Mouse (Mus musculus) MEL (cell line): Measurements from ENCODE around the gene Lamtor1. TPM values are rescaled to one million over a fixed set of nuclear protein-coding genes. Genes with fewer than 3 reads are reported as not detected.

Experiments used
- DNase-seq: peaks from one replicate; pipeline ENCODE4 v3.0.0; 2011; ENCODE audit warnings: low read depth, low spot score
- H3K27ac ChIP-seq: 2 replicates; pipeline ENCODE4 v1.5.1; 2012; ENCODE audit warnings: low read depth, mild to moderate bottlenecking, control low read depth, low read length, moderate library complexity; ENCODE audit not compliant: control insufficient read depth
- H3K27me3 ChIP-seq, 2 experiments: fragments of 150-350 bp in 1 of 2; sonication (generic) in 1 of 2; 2 replicates each; pipeline ENCODE4 v1.6.1; 2012; ENCODE audit warnings: low read length in 2 of 2, mild to moderate bottlenecking in 2 of 2, improper control_type of control experiment in 1 of 2, moderate library complexity in 1 of 2; ENCODE audit not compliant: insufficient read depth in 2 of 2, control insufficient read depth in 1 of 2
- H3K36me3 ChIP-seq, 2 experiments: 2 replicates each; pipeline ENCODE4 v1.6.1; 2012 to 2014; ENCODE audit warnings: low read length in 2 of 2, improper control_type of control experiment in 1 of 2, inconsistent platforms in 1 of 2, mild to moderate bottlenecking in 1 of 2; ENCODE audit not compliant: insufficient read depth in 2 of 2, control insufficient read depth in 1 of 2
- H3K4me1 ChIP-seq, 2 experiments: fragments of 150-350 bp in 1 of 2; sonication (generic) in 1 of 2; 2 replicates each; pipeline ENCODE4 v1.6.1; 2012; ENCODE audit warnings: low read length in 2 of 2, improper control_type of control experiment in 1 of 2, mild to moderate bottlenecking in 1 of 2; ENCODE audit not compliant: insufficient read depth in 2 of 2, control insufficient read depth in 1 of 2
- H3K4me3 ChIP-seq, 2 experiments: fragments of 150-350 bp in 1 of 2; sonication (generic) in 1 of 2; 2 replicates each; pipeline ENCODE4 v1.5.1; 2012; ENCODE audit warnings: low read depth in 2 of 2, low read length in 2 of 2, mild to moderate bottlenecking in 2 of 2, moderate library complexity in 2 of 2, control low read depth in 1 of 2, improper control_type of control experiment in 1 of 2; ENCODE audit not compliant: control insufficient read depth in 1 of 2, insufficient read depth in 1 of 2
- H3K79me2 ChIP-seq: 2 replicates; pipeline ENCODE4 v1.6.1; 2012; ENCODE audit warnings: mild to moderate bottlenecking, low read length, moderate library complexity; ENCODE audit not compliant: control insufficient read depth, poor library complexity, insufficient read depth
- H3K9ac ChIP-seq: 2 replicates; pipeline ENCODE4 v1.6.1; 2012; ENCODE audit warnings: low read depth, mild to moderate bottlenecking, control low read depth, low read length, moderate library complexity; ENCODE audit not compliant: control insufficient read depth, poor library complexity, severe bottlenecking
- H3K9me3 ChIP-seq: fragments of 150-350 bp; sonication (generic); replicated peaks from 2 replicates; pipeline ENCODE4 v1.6.1; 2012; ENCODE audit warnings: mild to moderate bottlenecking, low read length, improper control_type of control experiment, moderate library complexity; ENCODE audit not compliant: insufficient read depth
- CHD1 ChIP-seq: IDR thresholded peaks from 2 replicates; pipeline ENCODE4 v1.6.1; 2012; ENCODE audit warnings: low read depth, mild to moderate bottlenecking, inconsistent platforms, low read length, improper control_type of control experiment
- E2F4 ChIP-seq: IDR thresholded peaks from 2 replicates; pipeline ENCODE4 v1.6.1; 2011; ENCODE audit warnings: low read depth, low read length, improper control_type of control experiment, borderline replicate concordance
- EP300 ChIP-seq, 2 experiments: IDR thresholded peaks; 2 replicates each; pipeline ENCODE4 v1.6.1; 2011; ENCODE audit warnings: improper control_type of control experiment in 2 of 2, low read length in 2 of 2, low read depth in 1 of 2, mild to moderate bottlenecking in 1 of 2
- ETS1 ChIP-seq: IDR thresholded peaks from 2 replicates; pipeline ENCODE4 v1.6.1; 2012; ENCODE audit warnings: low read depth, mild to moderate bottlenecking, inconsistent platforms, low read length, improper control_type of control experiment, moderate library complexity
- GABPA ChIP-seq: IDR thresholded peaks from 2 replicates; pipeline ENCODE4 v1.6.1; 2012; ENCODE audit warnings: low read depth, mild to moderate bottlenecking, inconsistent platforms, low read length, improper control_type of control experiment, moderate library complexity
- HCFC1 ChIP-seq: IDR thresholded peaks from 2 replicates; pipeline ENCODE4 v1.6.1; 2012; ENCODE audit warnings: low read depth, mild to moderate bottlenecking, inconsistent platforms, low read length, improper control_type of control experiment, moderate library complexity
- JUND ChIP-seq: IDR thresholded peaks from 2 replicates; pipeline ENCODE4 v1.6.1; 2011; ENCODE audit warnings: low read depth, mild to moderate bottlenecking, improper control_type of control experiment, low read length
- KAT2A ChIP-seq: conservative IDR thresholded peaks from 2 replicates; pipeline ENCODE4 v1.6.1; 2012; ENCODE audit warnings: low read depth, low read length, improper control_type of control experiment, inconsistent platforms
- MAFK ChIP-seq: IDR thresholded peaks from 2 replicates; pipeline ENCODE4 v1.6.1; 2011; ENCODE audit warnings: low read depth, mild to moderate bottlenecking, low read length, improper control_type of control experiment, borderline replicate concordance
- MAX ChIP-seq: IDR thresholded peaks from 2 replicates; pipeline ENCODE4 v1.6.1; 2011; ENCODE audit warnings: low read length, improper control_type of control experiment
- MAZ ChIP-seq: IDR thresholded peaks from 2 replicates; pipeline ENCODE4 v1.6.1; 2012; ENCODE audit warnings: low read depth, mild to moderate bottlenecking, inconsistent platforms, low read length, improper control_type of control experiment
- MXI1 ChIP-seq: IDR thresholded peaks from 2 replicates; pipeline ENCODE4 v1.6.1; 2011; ENCODE audit warnings: mild to moderate bottlenecking, low read depth, low read length, improper control_type of control experiment
- MYB ChIP-seq: IDR thresholded peaks from 2 replicates; pipeline ENCODE4 v1.6.1; 2011; ENCODE audit warnings: mild to moderate bottlenecking, low read depth, low read length, improper control_type of control experiment
- MYC ChIP-seq: IDR thresholded peaks from 2 replicates; pipeline ENCODE4 v1.6.1; 2011; ENCODE audit warnings: low read depth, mild to moderate bottlenecking, low read length, improper control_type of control experiment, moderate library complexity
- NRF1 ChIP-seq: IDR thresholded peaks from 2 replicates; pipeline ENCODE4 v1.6.1; 2014; ENCODE audit warnings: low read depth, mild to moderate bottlenecking, inconsistent platforms, low read length, improper control_type of control experiment, moderate library complexity; ENCODE audit not compliant: poor library complexity, insufficient read depth, severe bottlenecking
- POLR2A ChIP-seq, 2 experiments: IDR thresholded peaks; 2 replicates each; pipeline ENCODE4 v1.6.1; 2011 to 2012; ENCODE audit warnings: low read length in 2 of 2, mild to moderate bottlenecking in 2 of 2, control low read depth in 1 of 2, improper control_type of control experiment in 1 of 2, low read depth in 1 of 2, moderate library complexity in 1 of 2; ENCODE audit not compliant: control insufficient read depth in 1 of 2, insufficient read depth in 1 of 2, poor library complexity in 1 of 2
- POLR2AphosphoS2 ChIP-seq: IDR thresholded peaks from 2 replicates; pipeline ENCODE4 v1.6.1; 2011; ENCODE audit warnings: low read length, improper control_type of control experiment
- RAD21 ChIP-seq: IDR thresholded peaks from 2 replicates; pipeline ENCODE4 v1.6.1; 2011; ENCODE audit warnings: mild to moderate bottlenecking, low read depth, low read length, improper control_type of control experiment
- RCOR1 ChIP-seq: IDR thresholded peaks from 2 replicates; pipeline ENCODE4 v1.6.1; 2012; ENCODE audit warnings: low read depth, mild to moderate bottlenecking, inconsistent platforms, low read length, improper control_type of control experiment
- SIN3A ChIP-seq: IDR thresholded peaks from 2 replicates; pipeline ENCODE4 v1.6.1; 2012; ENCODE audit warnings: low read length, improper control_type of control experiment, inconsistent platforms
- TAL1 ChIP-seq: IDR thresholded peaks from 2 replicates; pipeline ENCODE4 v1.6.1; 2012; ENCODE audit warnings: mild to moderate bottlenecking, inconsistent platforms, low read length, moderate library complexity, mixed read lengths
- UBTF ChIP-seq: IDR thresholded peaks from 2 replicates; pipeline ENCODE4 v1.6.1; 2012; ENCODE audit warnings: low read depth, mild to moderate bottlenecking, inconsistent platforms, low read length, improper control_type of control experiment, moderate library complexity, borderline replicate concordance; ENCODE audit not compliant: insufficient read depth
- USF2 ChIP-seq, 2 experiments: IDR thresholded peaks; 2 replicates each; pipeline ENCODE4 v1.6.1; 2011 to 2012; ENCODE audit warnings: improper control_type of control experiment in 2 of 2, low read length in 2 of 2, borderline replicate concordance in 1 of 2, inconsistent platforms in 1 of 2, low read depth in 1 of 2, mild to moderate bottlenecking in 1 of 2; ENCODE audit not compliant: insufficient read depth in 1 of 2
- ZMIZ1 ChIP-seq: IDR thresholded peaks from 2 replicates; pipeline ENCODE4 v1.6.1; 2012; ENCODE audit warnings: low read depth, mild to moderate bottlenecking, inconsistent platforms, low read length, improper control_type of control experiment, moderate library complexity
- polyA plus RNA-seq, 2 experiments: library from polyadenylated mRNA; stranded (reverse) in 1 of 2; unstranded in 1 of 2; fragments of >175 nt in 1 of 2; fragments of >200 nt in 1 of 2; gene quantifications; 2 replicates each; pipeline versions ENCODE4 v1.2.1 to v1.2.4; 2012; ENCODE audit warnings: low replicate concordance in 2 of 2, low read depth in 1 of 2; ENCODE audit not compliant: insufficient read length in 2 of 2, insufficient read depth in 1 of 2, missing spikeins in 1 of 2
- total RNA-seq: library from RNA; depleted of rRNA; stranded (reverse); fragments of 300-350 nt; gene quantifications from 2 replicates; pipeline ENCODE4 v1.2.3, GENCODE M21; 2012

Gene Lamtor1
- total and polyA plus RNA-seq, 3 experiments = 79.5 to 115 TPM; not detected in 1

GRCm38 (mm10) chr7:101964551-101964950 is 58.8 kb downstream of the Lamtor1 start:
- Histone ChIP-seq H3K27ac (no peak overlapping the region), H3K36me3 (peaks cover 0 to 33% of the 10 kb centered on the region in 2 experiments; a peak in 2 of 4 replicates), H3K79me2 (peaks cover 20% of the 10 kb centered on the region), H3K9ac (no peak overlapping the region), H3K27me3 (no peaks in the 10 kb centered on the region), H3K4me3 (no peak overlapping the region), H3K4me1 (peaks cover 12 to 14% of the 10 kb centered on the region in 2 experiments; a peak in 3 of 4 replicates), H3K9me3 (no peaks in the 10 kb centered on the region)
- DNase-seq = no peak
- TF ChIP-seq HCFC1 (no peak), MYB (no peak), ZMIZ1 (no peak), KAT2A (no peak), POLR2A (IDR thresholded peaks at IDR 0.05; ENCODE audit: control insufficient read depth in 1 of 2, insufficient read depth in 1 of 2, low read depth in 1 of 2, low read length in 2 of 2, poor library complexity in 1 of 2) (no peak), UBTF (no peak), RAD21 (no peak), CHD1 (no peak), MAX (no peak), MYC (no peak), ETS1 (no peak), MAZ (no peak), USF2 (IDR thresholded peaks at IDR 0.05; ENCODE audit: borderline replicate concordance in 1 of 2, insufficient read depth in 1 of 2, low read depth in 1 of 2, low read length in 2 of 2) (no peak), MAFK (no peak), POLR2AphosphoS2 (no peak), E2F4 (no peak)

GRCm38 (mm10) chr7:101965606-101966005 is 59.9 kb downstream of the Lamtor1 start:
- H3K4me3 ChIP-seq = no peak overlapping the region
- no peaks in the 10 kb centered on the region for H3K27me3 ChIP-seq
- TF ChIP-seq NRF1 = no peak
- no peak for TF ChIP-seq RAD21
- peak; percentile 71 for TF ChIP-seq MXI1
- peak; percentile 55 for TF ChIP-seq SIN3A
- TF ChIP-seq RCOR1 = 0 out of 2 replicates have a peak, but pooled peaks have one; percentile 35
- TF ChIP-seq MYC = peak; percentile 49; the same call in 1 of the 2 replicates
- peak; percentile 50; the same call in 1 of the 2 replicates for TF ChIP-seq MAFK
- TF ChIP-seq JUND = peak; percentile 52; the same call in 1 of the 2 replicates
- peak in 1 of 2 experiments; percentile 42; a peak in 1 of 4 replicates for TF ChIP-seq EP300 (IDR thresholded peaks at IDR 0.05; ENCODE audit: low read depth in 1 of 2, low read length in 2 of 2)
- no peak for TF ChIP-seq TAL1
- peak; percentile 43; the same call in 1 of the 2 replicates for TF ChIP-seq MAX
- TF ChIP-seq ETS1 = 0 out of 2 replicates have a peak, but pooled peaks have one; percentile 23
- TF ChIP-seq GABPA = peak; percentile 87
- peaks cover 24% of the 10 kb centered on the region for H3K79me2 ChIP-seq
- no peaks in the 10 kb centered on the region for H3K9me3 ChIP-seq
- peaks cover 12 to 14% of the 10 kb centered on the region in 2 experiments; a peak in 3 of 4 replicates for H3K4me1 ChIP-seq
- H3K27ac ChIP-seq = peak overlapping the region; percentile 64
- H3K36me3 ChIP-seq = peaks cover 0 to 32% of the 10 kb centered on the region in 2 experiments; a peak in 2 of 4 replicates
- no peak overlapping the region for H3K9ac ChIP-seq
- DNase-seq = peak; percentile 73
